Mouse (Mus musculus) ovary, postnatal 10 days (tissue): ENCODE results near the gene Iqck.

Experiments
- DNase-seq: peaks from one replicate; pipeline ENCODE4 v3.0.0; 2022; ENCODE audit warnings: low spot score

The Iqck gene

GRCm38 (mm10) chr7:118953626-118954282 is 98.2 kb downstream of the Iqck start:
- DNase-seq = no peak

DNA sequence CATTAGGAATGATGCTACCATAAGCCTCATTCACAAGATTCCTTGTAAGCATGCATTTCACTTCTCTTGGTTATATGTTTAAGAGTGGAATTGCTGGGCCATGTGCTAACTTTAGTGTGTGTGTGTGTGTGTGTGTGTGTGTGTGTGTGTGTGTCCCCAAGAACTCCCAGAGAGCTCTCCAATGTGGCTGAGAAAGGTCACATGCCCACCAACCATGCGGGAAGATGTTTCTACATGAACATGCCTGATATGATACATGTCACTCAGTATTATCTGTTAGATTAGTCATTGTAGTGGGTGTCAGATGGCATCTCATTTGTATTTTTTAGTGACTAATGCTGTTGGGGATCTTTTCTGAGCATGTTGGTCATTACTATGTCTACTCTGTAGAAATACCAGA is 99.4 kb downstream of the Iqck start:
- no peak for DNase-seq

- no peak for DNase-seq
Observed at GRCm38 (mm10) chr7:118956616-118957246, 101.2 kb downstream of the Iqck start.

DNA sequence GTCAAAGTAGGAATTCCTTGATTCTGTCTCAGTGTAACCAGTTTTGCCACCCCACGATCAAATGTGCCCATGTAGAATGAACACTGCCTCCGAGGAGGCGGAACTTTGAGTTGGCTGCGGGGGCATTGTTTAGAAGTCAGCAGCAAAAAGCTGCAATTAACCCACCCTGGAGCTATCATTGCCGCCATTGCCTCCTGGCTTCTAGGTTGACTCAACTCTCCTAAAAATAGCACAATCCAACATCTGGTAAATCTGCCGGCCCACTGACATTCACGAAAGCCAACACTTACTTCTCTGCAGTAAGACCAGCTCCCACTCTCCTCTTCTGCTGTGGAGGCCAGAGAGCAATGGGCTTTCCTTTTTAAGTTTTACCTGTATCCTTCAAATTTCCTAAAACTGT is 103.7 kb downstream of the Iqck start:
- no peak for DNase-seq

GRCm38 (mm10) chr7:118964777-118965176 is 109.2 kb downstream of the Iqck start:
- DNase-seq = no peak

- no peak for DNase-seq
Observed at GRCm38 (mm10) chr7:118965198-118965597, 109.6 kb downstream of the Iqck start.

DNA sequence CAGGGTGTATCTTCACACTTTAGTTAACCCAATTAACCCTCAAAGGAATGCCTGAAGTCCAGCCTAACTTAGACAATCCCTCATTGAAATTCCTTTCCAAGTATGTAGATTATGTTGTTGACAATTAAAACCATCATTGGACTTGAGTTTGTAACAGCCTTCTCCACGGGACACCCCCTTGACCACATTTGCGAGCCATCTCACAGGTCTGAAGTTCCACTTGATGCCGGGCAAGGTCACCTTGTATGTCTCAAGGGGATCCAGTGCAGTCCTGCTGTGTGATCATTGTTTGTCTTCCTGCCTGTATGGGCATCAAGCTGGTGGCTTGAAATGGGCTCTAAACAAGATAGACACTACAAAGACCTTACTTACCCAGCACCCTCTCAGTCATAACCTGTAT is 113.3 kb downstream of the Iqck start:
- DNase-seq = no peak

GRCm38 (mm10) chr7:118971499-118971898 is 115.9 kb downstream of the Iqck start:
- DNase-seq = no peak

GRCm38 (mm10) chr7:118972306-118972705 is 116.8 kb downstream of the Iqck start:
- no peak for DNase-seq

DNA sequence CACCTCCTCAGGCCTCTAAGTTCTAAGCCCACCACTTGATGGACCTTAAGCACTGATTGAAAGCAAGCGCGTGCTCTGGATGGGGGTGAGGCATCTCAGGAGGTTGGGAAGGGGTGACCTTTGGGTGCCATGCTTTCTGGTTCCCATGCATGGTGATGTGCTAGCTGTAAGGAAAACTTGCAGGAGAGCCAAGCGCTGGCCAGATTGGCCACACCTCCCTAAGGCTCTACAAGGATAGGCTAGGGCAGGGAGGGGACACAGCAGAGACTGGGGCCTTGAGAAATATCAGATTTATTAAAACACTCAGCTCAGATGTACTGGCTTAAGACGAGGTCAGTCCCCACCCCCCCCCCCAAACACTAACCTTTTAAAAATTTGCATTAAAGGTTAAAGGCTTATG is 117.8 kb downstream of the Iqck start:
- no peak for DNase-seq

- no peak for DNase-seq
Observed at GRCm38 (mm10) chr7:118975837-118976236, 120.3 kb downstream of the Iqck start.

DNA sequence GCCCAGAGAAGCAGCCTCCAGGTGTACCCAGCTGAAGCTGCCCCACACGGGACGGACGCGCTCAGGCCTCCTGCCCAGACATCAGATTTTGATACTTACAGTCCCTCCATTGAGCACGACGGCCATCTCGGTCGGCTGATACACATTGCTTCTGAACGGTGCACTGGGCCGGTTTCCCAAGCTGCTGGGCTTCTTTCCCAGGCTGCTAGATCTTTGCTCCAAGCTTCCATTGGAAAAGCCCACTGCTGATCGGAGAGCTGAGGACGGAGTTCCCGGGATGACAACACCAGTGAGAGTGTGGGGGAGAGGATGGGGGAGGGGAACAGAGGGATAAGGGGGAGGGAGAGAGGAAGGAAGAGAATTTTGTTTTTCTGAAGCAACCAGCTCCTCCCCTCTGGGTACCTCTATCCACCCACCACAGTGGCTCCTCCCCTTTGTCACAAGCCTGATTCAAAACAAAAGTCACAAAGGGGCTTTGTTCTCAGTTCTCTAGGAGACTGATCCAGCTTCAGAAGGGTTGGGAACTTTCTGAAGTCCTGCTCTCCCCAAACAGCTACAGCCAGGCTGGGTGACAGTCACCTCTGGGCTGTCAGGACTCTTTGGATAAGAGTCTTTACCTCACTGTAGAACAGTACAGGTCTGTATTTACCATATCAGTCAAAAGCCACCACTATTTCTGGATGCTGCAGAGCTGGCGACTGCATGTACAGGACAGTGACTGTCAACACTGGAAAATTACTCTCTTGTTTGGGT is 121.0 kb downstream of the Iqck start:
- DNase-seq = no peak

DNA sequence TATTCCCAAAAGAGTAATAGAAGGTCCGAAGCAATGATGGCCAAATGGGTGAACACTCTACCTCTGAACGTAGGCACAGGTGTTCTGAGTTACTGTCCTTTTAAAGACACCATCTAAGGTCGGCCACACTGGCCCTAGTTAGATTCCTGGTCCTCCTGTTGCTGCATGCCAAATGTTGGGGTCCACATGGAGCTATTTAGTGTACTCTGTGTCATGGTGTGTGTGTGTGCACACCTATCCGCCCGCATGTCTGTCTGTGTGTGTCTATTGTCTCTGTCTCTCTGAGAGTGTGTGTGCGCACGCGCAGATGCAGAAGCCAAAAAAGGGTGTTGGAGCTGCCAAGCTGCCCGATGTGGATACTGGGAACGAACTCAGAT is 121.6 kb downstream of the Iqck start:
- DNase-seq = no peak

DNA sequence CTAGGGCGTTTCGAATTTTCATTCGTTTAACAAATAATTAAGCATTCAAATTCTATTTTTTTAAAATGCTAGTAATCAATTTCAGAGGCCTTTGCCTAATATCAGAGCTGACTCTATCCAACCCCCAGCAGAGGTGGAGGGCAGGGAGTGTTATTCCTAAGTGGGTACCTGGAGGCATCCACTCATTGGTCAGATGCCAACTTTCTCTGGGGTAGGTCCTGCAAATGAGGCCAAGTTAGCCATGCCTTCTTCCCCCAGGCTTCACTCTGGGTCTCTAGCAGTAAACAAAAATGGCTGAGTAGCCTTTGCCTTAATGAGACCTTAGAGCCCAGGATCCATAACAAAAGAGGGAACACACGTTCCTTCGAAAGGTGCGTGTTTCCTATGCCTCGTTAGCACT is 123.6 kb downstream of the Iqck start:
- DNase-seq = no peak

DNA sequence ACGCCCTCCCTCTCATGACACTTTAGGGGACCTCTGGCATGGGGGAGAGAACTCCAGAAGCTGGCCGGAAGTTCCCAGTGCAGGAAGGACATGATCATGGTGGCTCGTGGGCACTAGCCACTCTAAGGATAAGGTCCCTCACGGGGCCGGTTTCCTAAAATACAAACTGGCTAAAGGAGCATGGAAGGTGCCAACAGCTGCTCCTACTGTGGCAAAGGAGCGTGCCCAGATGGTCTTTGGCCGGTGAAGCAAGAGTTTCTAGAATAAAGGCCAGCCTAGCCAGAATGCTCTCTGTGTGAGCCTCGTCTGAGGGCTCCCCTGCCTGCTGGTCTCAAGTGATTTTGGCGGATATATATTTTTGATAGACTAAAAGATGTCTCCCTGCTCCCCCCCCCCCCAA is 124.2 kb downstream of the Iqck start:
- DNase-seq = no peak

- DNase-seq = no peak
Observed at GRCm38 (mm10) chr7:118981346-118981745, 125.8 kb downstream of the Iqck start.

GRCm38 (mm10) chr7:118981831-118982230 is 126.3 kb downstream of the Iqck start:
- DNase-seq = no peak

GRCm38 (mm10) chr7:118982586-118982985 is 127.0 kb downstream of the Iqck start:
- DNase-seq = no peak

- no peak for DNase-seq
Observed at GRCm38 (mm10) chr7:118983961-118984360, 128.4 kb downstream of the Iqck start.

DNA sequence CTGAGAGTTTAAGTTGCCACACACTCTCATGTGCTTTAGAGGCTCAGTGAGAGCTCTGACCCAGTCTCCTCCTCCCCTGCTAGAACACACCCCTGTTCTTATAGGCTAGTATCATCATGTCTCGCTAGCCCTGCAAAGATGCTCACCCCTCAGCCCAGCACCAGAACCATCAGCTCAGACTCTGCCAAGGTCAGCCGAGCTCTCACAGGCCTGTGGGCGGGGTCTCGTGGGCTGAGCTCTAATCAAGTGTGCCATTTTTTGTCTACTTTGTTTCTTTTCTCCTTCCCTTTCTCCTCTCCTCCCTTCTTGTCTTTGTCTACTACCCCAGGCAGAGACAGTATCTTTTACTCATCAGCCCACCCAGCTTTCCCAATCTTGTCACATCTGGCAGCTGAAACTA is 130.2 kb downstream of the Iqck start:
- DNase-seq = no peak

DNA sequence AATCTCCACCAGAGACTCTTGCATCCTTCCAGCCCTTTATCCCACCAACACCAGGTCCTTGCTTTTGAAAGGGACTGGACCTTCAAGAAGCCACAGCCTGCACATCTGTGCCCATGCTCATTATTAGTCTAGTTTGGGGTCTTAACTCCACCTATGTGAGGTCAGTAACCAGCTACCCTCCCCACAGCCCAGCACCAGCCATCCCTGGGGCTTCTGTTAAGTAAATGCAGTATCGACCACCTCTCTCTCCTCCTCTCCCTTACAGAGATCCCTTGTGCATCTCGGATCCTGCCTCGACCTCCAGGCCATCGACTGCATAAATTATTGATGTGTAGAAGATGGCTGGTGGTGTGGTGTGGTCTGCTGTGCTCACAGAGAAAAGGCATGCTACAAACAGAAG is 130.8 kb downstream of the Iqck start:
- no peak for DNase-seq

DNA sequence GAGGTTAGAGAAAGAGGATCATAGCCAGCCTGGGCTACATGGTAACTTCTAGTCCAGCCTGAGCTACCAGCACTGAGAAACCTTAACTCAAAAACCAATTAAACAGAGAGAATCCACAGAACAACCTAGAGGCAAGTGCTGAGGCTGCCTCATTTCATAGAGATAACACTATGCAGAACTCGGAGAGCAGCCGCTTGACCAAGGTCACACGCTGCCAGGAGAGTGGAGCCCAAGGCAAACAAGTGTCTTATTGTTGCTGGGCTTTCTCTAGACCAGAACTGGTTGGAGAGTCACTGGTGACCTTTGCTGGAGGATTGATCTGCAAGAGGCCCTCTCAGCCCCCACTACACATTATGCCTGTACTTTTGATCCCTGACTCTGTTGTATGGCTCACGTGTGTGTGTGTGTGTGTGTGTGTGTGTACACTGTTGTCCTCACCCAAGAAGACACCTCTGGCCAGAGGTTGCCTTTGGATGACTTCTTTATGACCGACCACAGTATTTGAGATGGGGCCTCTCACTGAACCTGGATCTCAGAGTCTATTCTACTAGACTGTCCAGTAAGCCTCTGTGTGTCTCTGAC is 133.8 kb downstream of the Iqck start:
- no peak for DNase-seq

- no peak for DNase-seq
Observed at GRCm38 (mm10) chr7:118990282-118990681, 134.7 kb downstream of the Iqck start.
